Mouse (Mus musculus) adipocyte (in vitro differentiated cells): ENCODE results near the gene Slc29a2.

Source experiments
- DNase-seq: peaks from one replicate; pipeline ENCODE4 v3.0.0-alpha.2; 2016; ENCODE audit warnings: low spot score

Gene Slc29a2

GRCm38 (mm10) chr19:5032686-5033085 is 9.0 kb downstream of the Slc29a2 start:
- DNase-seq, result no peak

GRCm38 (mm10) chr19:5036577-5036976 is 12.9 kb downstream of the Slc29a2 start:
- DNase-seq, result no peak

- peak; percentile 40 for DNase-seq
Measured at GRCm38 (mm10) chr19:5037678-5038571, 14.3 kb downstream of the Slc29a2 start.

- peak; percentile 91 for DNase-seq
Measured at GRCm38 (mm10) chr19:5038709-5039156, 15.1 kb downstream of the Slc29a2 start, which contains the start of the genes B4gat1 and AC124502.3. B4gat1 (plus strand) TSS chr19:5038826. AC124502.3 (plus strand) TSS chr19:5038891.

GRCm38 (mm10) chr19:5039301-5040114 is 15.8 kb downstream of the Slc29a2 start:
- DNase-seq, result no peak

- DNase-seq, result peak; percentile 95
Measured at GRCm38 (mm10) chr19:5040862-5041523, 17.3 kb downstream of the Slc29a2 start, which contains the start of gene Brms1. Brms1 (plus strand) TSS chr19:5041354.

- no peak for DNase-seq
Measured at GRCm38 (mm10) chr19:5041588-5041987, 17.9 kb downstream of the Slc29a2 start.

- DNase-seq, result no peak
Measured at GRCm38 (mm10) chr19:5045531-5045930, 21.9 kb downstream of the Slc29a2 start.

- DNase-seq, result no peak
Measured at GRCm38 (mm10) chr19:5048138-5049056, 24.7 kb downstream of the Slc29a2 start.

GRCm38 (mm10) chr19:5049325-5049724 is 25.7 kb downstream of the Slc29a2 start:
- no peak for DNase-seq

- DNase-seq, result peak; percentile 77
Measured at GRCm38 (mm10) chr19:5050047-5050905, 26.6 kb downstream of the Slc29a2 start, which contains the start of gene Rin1. Rin1 (plus strand) TSS chr19:5050481.

- DNase-seq, result no peak
Measured at GRCm38 (mm10) chr19:5051031-5051430, 27.4 kb downstream of the Slc29a2 start.

GRCm38 (mm10) chr19:5051515-5051914 is 27.9 kb downstream of the Slc29a2 start:
- DNase-seq, result no peak

GRCm38 (mm10) chr19:5052166-5052822 is 28.6 kb downstream of the Slc29a2 start:
- no peak for DNase-seq

- DNase-seq, result no peak
Measured at GRCm38 (mm10) chr19:5052853-5053252, 29.2 kb downstream of the Slc29a2 start.

GRCm38 (mm10) chr19:5053909-5054308 is 30.2 kb downstream of the Slc29a2 start:
- DNase-seq, result peak; percentile 43

- DNase-seq, result no peak
Measured at GRCm38 (mm10) chr19:5056251-5056650, 32.6 kb downstream of the Slc29a2 start.

GRCm38 (mm10) chr19:5057876-5058775 is 34.5 kb downstream of the Slc29a2 start:
- DNase-seq, result peak; percentile 72
